Mouse (Mus musculus): ENCODE measurements around the gene Podnl1. TPM values are rescaled to one million over a fixed set of nuclear protein-coding genes. Genes with fewer than 3 reads are reported as not detected.

The Podnl1 gene
- polyA plus RNA-seq (2012; rRNA removed) = 0.02 and 0.03 TPM in 2 replicates

DNA sequence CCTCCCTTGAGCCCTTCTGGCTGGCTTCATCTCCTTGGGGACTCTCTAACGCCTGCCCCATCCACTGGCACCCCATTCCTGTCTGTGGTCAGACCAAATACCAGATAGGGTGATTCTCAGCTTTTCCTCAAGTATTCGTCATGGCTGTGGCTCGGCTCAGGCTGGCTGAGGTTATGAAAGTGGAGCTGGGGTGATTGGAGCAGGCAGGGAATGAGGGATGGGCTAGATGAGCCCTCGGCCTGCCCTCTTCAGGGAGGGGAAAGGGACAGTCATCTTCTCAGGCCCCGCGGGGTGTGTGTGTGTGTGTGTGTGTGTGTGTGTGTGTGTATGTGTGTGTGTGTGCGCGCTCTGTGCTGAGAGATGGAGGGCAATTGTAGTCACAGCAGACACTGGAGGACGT is at the start of gene Podnl1:
TSS of gene Podnl1 (plus strand) at position 334 of the 400 bp plus-strand sequence.

DNA sequence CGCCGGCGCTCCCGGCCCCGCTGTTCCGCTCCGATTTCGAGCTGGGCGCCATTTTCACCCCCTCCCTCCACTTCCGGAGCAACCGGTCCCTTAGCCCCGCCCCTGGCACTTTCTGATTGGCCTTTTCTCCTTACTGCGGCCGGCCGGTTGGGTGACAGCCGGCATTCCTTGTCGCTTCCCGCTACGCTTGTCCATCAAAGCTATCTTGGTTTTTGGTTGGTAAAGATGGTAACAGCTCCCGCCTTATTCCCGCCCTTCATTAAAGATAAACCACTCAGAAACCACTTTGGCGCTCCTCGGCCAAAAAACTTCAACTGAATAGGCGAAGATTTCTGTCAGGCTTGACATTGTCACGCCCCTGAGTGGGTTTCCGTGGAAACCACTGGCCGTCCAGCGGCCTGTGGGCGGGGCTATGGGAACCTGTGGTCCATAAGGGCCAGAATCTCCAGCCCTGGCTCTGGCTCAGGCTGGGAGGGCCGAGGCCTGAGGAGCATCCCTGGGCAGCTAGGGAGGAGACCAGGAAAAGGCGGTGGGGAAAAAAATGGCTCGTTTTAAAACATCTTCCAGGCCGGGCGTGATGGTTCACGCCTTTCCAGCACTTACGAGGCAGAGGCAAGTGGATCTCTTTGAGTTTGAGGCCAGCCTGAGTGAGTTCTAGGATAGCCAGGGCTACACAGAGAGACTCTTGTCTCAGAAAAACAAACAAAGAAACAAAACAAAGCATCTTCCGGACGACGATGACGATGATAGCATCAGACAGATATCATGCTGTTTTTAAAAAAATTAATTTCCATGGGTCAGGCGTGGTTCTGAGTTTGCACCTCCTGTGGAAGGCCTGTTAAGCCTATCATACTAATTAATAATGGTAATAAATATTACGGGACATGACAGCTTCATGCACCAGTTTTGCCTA is 20.8 kb upstream of the Podnl1 start, which contains the start of gene Dcaf15:
TSS of gene Dcaf15 (minus strand) at position 72 of the 913 bp plus-strand sequence.

DNA sequence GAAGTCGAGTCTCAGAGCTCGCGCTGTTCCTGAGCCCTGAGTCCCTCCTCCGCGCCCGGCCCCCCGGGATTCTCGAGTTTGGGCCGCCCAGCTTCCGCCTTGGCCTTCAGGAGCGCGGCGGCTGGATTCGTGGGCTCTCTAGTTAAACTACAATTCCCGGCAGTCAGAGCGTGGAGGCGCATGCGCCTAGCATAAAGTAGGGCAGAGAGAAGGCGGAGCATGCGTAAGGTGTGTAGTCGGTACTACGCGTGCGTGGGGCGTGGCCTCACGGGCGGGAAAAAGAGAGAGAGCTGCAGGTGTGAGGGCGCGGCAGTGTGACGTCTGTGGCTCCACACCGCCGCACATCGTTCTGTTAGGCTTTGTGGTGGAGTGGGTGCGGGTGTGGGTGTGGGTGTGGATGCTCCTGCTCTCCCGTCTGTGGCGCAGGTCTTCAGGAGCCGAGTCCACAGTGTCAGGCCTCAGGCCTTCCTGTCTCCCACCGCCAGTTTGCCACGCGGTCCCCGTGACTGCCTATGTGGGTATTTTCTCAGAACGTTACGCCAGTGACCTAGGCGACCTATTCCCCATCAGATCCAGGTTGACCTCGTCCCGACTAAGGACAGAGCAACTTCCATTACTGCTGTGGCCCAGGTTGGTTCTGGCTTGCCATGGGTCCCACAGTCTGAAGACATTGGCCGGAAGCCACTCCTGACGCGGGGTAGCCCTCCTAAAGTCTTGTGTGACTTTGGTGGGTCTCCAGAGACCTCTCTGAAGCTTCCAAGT is 22.2 kb downstream of the Podnl1 start, which contains the start of the genes Cc2d1a and 4930432K21Rik:
TSS of gene Cc2d1a (minus strand) at position 168 of the 762 bp plus-strand sequence.
TSS of gene 4930432K21Rik (plus strand) at position 257 of the 762 bp plus-strand sequence.

Other genes with a start within 250 kb of the Podnl1 start
- 3.9 and 4.2 TPM in 2 replicates for gene Adgrl1, start 225.9 kb upstream of the Podnl1 start, polyA plus RNA-seq (2012; rRNA removed)
- 0.25 and 0.36 TPM in 2 replicates for gene Gm10644, start 170.8 kb upstream of the Podnl1 start, polyA plus RNA-seq (2012; rRNA removed)
- gene Asf1b, start 170.5 kb upstream of the Podnl1 start, polyA plus RNA-seq (2012; rRNA removed) = 76.0 and 107 TPM in 2 replicates
- gene Prkaca, start 153.0 kb upstream of the Podnl1 start, polyA plus RNA-seq (2012; rRNA removed) = 23.3 and 26.2 TPM in 2 replicates
- gene Samd1, start 128.3 kb upstream of the Podnl1 start, polyA plus RNA-seq (2012; rRNA removed) = 30.8 and 33.2 TPM in 2 replicates
- 0.42 and 0.55 TPM in 2 replicates for gene 1700067K01Rik, start 124.5 kb upstream of the Podnl1 start, polyA plus RNA-seq (2012; rRNA removed)
- gene 2210011C24Rik, start 113.8 kb upstream of the Podnl1 start, polyA plus RNA-seq (2012; rRNA removed) = not detected in 2 replicates
- 0.09 and 0.25 TPM in 2 replicates for gene Palm3, start 104.5 kb upstream of the Podnl1 start, polyA plus RNA-seq (2012; rRNA removed)
- 0.62 and 0.74 TPM in 2 replicates for gene Il27ra, start 83.4 kb upstream of the Podnl1 start, polyA plus RNA-seq (2012; rRNA removed)
- 0.10 TPM in 1 of 2 replicates, not detected in the other for gene Rln3, start 81.0 kb upstream of the Podnl1 start, polyA plus RNA-seq (2012; rRNA removed)
- gene Gm10643, start 60.9 kb upstream of the Podnl1 start, polyA plus RNA-seq (2012; rRNA removed) = 0.31 and 0.36 TPM in 2 replicates
- gene Rfx1, start 59.2 kb upstream of the Podnl1 start, polyA plus RNA-seq (2012; rRNA removed) = 3.6 and 4.5 TPM in 2 replicates
- gene Dcaf15, start 21.2 kb upstream of the Podnl1 start, polyA plus RNA-seq (2012; rRNA removed) = 15.6 TPM in 2 replicates
- gene Cc2d1a, start 21.9 kb downstream of the Podnl1 start, polyA plus RNA-seq (2012; rRNA removed) = 3.1 and 3.2 TPM in 2 replicates
- 0.08 and 0.15 TPM in 2 replicates for gene 4930432K21Rik, start 22.0 kb downstream of the Podnl1 start, polyA plus RNA-seq (2012; rRNA removed)
- 0.14 and 0.15 TPM in 2 replicates for gene Nanos3, start 59.2 kb downstream of the Podnl1 start, polyA plus RNA-seq (2012; rRNA removed)
- gene Zswim4, start 111.1 kb downstream of the Podnl1 start, polyA plus RNA-seq (2012; rRNA removed) = 1.6 and 1.7 TPM in 2 replicates
- 139 and 148 TPM in 2 replicates for gene D8Ertd738e, start 123.7 kb downstream of the Podnl1 start, polyA plus RNA-seq (2012; rRNA removed)
- gene Mri1, start 131.3 kb downstream of the Podnl1 start, polyA plus RNA-seq (2012; rRNA removed) = 13.6 and 16.0 TPM in 2 replicates
- gene Ccdc130, start 144.4 kb downstream of the Podnl1 start, polyA plus RNA-seq (2012; rRNA removed) = 6.2 and 7.1 TPM in 2 replicates